Mouse (Mus musculus): ENCODE data around the gene Pik3r2.

Pik3r2 gene

DNA sequence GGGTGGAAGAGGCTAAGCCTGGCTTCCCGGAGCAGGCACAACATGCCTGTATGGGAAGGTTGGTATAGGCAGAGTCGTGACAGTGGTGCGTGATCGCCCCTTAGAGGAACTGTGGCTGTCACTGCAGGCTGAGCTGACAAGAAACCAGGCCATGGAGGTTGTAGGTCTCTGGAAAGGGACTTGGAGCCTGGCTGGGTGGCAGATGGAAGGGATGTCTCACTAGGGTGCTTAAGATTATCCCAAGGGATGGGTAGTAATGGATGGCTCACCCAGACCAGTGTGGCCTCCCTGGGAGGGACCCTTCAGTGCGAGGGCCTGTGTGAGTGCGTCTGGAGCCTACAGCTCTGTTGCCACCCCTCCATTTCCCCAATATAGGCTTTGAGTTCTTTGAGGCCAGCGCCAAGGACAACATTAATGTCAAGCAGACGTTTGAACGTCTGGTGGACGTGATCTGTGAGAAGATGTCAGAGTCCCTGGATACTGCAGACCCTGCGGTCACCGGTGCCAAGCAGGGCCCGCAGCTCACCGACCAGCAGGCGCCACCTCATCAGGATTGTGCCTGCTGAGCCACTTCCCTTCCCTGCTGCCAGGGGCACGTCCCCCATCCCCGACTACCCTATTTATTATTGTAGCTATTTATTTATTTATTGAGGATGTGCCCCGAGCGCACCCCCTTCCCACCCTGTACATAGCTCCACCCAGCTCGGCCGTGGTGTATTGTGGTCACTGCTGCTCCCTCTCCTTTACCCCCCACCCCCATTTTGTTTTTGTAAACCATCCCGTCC, 18.8 kb downstream of the Pik3r2 start:
- no peak for DNase-seq (ENCODE audit: low spot score)

GRCm38 (mm10) chr8:70756476-70757040, 20.0 kb downstream of the Pik3r2 start:
- no peak for DNase-seq (ENCODE audit: low spot score)

DNA sequence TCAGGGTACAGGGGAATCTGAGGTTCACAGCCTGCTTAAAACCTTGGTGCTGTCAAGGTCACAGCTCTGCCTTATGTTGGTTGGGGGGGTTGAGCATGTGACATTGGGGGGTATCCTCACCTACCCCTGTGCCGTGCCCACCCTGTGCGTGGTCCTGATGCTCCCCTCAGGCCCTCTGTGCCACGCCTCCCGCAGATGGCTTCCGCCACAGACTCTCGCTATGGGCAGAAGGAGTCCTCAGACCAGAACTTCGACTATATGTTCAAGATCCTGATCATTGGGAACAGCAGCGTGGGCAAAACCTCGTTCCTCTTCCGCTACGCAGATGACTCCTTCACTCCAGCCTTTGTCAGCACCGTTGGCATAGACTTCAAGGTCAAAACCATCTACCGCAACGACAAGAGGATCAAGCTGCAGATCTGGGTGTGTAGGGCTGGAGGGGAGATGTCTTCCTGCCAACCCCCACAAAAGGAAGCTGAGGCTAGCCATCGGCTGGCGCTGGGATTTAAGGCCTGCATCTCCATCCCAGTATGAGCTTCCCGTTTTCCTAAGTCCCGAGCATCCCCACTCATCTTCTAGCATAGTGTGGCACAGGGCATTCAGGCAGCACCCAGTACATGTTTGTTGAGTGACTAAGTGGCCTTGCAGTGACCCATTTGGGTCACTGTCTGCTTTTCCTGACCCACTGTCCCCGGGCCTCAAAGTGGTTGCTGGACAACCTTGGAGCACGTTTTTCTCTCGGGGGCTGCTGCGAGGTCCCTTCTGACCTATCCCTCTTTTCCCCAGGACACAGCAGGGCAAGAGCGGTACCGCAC, 20.6 kb downstream of the Pik3r2 start:
- DNase-seq (ENCODE audit: low spot score) = no peak

GRCm38 (mm10) chr8:70754871-70755660, 21.4 kb downstream of the Pik3r2 start:
- DNase-seq (ENCODE audit: low spot score) = no peak

GRCm38 (mm10) chr8:70754043-70754870, 22.3 kb downstream of the Pik3r2 start, which contains the start of gene Rab3a:
Rab3a (plus strand) TSS chr8:70754679.
- DNase-seq (ENCODE audit: low spot score) = peak; percentile 85

DNA sequence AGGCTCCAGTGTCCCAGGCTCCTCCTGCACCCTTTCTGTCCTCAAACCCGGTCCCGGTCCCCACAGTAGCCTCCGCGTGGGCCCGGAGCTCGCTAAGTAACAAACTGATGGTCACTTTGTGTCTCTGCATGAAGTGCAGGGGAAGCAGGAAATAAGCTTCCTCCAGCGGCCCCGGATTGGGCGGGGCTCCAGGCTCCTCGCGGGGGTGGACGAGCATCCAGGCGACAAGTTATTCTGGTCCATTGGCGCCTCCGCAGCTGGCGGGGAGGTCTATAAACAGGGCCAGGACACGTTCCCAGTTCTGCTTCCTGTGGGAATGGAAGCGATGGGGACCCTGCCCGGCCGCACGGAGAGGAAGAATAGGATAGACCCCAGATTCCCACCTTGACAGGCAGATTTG, 23.4 kb downstream of the Pik3r2 start:
- DNase-seq (ENCODE audit: low spot score) = peak; percentile 69

GRCm38 (mm10) chr8:70752000-70752764, 24.3 kb downstream of the Pik3r2 start:
- DNase-seq (ENCODE audit: low spot score) = peak; percentile 72

DNA sequence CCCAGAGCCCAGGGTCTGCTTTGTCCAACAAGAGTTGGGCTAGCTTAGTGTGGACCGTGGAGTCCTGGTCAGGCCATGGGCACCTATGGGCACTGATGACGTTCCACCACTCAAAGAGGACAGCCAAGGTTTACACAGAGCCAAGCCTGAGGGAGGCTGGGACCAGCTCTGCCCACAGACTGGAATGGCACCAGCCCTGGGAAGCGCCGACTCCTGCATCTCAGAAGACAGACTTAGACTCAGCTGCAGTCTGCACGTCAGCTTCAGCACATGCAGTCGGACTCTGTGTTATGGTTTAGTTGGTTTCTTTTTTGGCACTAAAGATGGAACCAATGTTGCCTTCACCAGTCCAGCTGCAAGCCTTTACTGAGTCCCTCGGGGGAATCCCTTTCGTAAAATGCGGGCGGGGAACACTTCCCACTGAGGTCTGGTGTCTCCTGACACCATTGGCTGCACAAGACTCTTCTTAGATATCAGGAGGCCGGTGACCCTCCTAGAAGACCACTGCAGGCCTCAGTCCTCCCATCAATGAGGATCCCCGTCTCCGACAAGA, 26.3 kb downstream of the Pik3r2 start:
- no peak for DNase-seq (ENCODE audit: low spot score)

GRCm38 (mm10) chr8:70749097-70749674, 27.3 kb downstream of the Pik3r2 start:
- no peak for DNase-seq (ENCODE audit: low spot score)

- no peak for DNase-seq (ENCODE audit: low spot score)
These were observed 28.0 kb downstream of the Pik3r2 start for GRCm38 (mm10) chr8:70748246-70749096.

- DNase-seq (ENCODE audit: low spot score) = no peak
These were observed 29.2 kb downstream of the Pik3r2 start for GRCm38 (mm10) chr8:70747211-70747890.

DNA sequence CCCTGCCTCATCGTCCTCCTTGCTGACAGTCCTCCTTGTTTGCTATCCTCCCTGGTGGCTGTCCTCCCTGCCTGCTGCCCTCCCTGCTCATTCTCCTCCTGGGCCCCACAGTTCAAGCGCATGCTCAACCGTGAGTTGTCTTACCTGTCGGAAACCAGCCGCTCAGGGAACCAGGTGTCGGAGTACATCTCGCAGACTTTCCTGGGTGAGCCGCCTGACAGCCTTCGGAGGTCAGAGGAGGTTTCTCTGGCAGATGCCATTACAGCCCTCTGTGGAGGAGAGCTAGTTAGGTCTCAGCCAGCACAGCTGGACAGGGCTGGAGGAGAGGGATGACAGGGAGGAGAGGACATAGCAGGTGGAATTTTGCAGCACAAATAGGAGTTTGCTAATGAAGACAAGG, 29.8 kb downstream of the Pik3r2 start:
- no peak for DNase-seq (ENCODE audit: low spot score)

DNA sequence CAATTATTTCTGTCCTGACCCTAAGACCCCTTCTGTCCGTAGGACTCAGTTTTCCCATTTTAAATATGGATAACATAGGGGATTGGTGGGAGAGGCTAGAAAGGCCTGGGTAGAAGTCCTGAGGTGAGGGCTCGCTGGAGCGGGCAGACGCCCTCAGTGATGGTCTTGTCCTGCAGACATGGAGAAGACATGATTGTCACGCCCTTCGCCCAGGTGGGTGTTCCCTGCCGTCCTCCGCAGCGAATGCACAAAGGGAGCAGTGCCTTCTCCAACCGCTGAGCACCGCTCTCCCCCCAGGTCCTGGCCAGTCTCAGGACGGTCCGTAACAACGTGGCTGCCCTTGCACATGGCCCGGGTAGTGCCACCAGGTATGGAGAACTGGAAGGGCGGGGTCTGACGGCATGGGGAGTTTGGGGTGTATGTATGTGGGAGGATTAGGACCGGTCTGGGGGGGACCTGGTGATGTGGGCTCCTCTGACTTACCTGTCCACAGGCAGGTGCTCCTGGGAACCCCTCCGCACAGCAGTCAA, 30.8 kb downstream of the Pik3r2 start:
- no peak for DNase-seq (ENCODE audit: low spot score)

DNA sequence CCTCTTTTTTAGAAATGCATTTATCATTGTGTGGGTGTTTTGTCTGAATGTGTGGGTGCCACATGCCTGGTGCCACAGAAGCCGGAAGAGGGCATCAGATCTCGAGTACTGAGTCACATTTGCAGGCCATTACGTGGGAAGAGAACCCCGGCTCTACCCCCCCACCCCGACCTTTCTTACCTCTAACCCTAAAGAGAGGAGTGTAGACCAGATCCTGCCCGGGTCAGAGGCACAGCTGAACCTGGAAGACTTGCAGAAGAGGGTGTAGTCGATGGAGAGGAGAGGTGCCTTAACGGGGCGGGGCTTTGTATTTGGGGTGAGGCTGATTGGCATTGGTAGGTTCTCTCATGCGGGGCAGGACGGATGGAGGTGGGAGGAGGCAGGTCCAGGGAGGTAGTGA, 31.7 kb downstream of the Pik3r2 start:
- no peak for DNase-seq (ENCODE audit: low spot score)

DNA sequence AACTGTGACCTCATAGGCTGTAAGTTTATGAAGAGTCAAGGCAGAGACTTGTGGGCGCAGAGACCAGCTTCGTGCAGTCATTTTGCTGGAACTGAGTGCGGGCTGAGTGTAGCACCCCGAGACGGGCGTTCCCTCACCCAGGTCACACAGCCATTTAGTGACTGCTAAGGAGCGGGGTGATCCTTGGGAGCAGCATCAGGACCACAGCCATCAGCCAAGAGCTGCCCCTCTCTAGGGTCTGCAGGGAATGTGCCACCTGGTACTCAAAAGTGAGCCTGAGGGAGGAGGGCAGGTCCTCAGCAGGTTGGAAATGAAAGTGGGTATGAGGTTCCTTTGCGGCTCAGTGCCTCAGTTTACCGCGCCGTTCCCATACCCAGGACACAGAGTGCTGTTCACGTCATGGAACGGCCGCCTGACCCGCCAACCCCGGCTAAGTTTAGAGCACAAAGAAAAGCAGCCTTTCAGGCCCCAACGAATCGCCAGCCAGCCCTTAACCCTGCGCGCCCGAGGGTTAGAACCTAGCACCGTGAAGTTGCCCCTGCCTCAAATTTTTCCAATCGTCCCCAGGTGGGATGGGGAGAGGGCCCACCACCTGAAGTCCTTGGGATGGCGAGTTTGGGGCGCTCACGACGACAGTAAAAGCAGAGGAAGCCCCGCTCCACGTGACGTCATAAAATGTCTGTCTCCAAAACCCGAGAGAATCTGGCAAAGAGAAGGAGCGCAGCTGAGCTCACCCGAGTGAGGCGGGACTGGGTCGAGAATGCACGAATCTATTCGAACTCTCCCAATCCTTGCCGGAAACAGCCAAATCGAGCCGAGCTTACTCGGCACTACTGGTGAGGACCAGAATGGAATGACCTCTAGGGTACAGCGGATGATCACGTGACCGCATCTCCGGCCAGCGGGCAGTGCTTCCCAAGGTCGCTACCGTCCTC, 32.6 kb downstream of the Pik3r2 start:
- DNase-seq (ENCODE audit: low spot score) = no peak

- DNase-seq (ENCODE audit: low spot score) = no peak
These were observed 33.4 kb downstream of the Pik3r2 start for GRCm38 (mm10) chr8:70742981-70743655.

Measured in urinary bladder, postnatal 25 days (tissue).